Mouse (Mus musculus): Measurements from ENCODE around the gene Gm20696. TPM values are rescaled to one million over a fixed set of nuclear protein-coding genes. Genes with fewer than 3 reads are reported as not detected.

The Gm20696 gene
- polyA plus RNA-seq, 1 experiment from 2014 or later = 6.4 TPM

DNA sequence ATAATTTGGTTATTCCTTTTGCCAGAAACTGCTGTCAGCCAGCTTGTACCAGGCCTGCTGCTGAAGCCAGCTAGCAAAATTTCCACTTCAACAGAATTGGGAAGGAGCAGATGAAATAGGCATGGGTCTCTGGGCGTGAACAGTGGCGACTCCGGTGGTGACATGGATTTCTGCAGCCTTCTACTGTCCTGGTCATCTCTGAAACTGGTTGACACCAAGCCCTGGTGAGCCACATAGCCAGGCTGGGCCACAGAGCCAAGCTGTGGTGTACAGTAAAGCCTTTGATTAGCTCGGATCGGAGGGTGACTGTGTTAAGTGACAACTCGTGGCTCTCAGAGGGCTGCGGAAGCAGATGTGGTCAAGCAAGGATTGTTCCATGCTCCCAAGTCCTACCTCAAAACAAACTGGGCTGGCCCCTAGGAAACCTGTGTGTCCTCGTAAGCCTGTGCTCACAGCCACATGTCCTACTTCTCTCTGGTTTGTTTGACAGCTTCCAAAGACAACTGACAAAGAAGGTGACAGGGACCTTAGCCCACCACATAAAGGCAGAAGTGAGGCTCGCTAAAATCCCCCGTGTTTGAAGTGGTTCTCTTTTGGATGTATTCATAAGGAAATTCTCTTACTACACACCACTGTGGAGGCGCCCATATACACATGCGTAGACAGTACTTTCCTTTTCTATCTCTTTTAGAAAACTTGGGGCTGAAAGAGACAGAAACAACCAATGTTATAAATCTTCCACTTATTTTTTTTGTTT is 180.5 kb downstream of the Gm20696 start:
- peak; percentile 74 for DNase-seq (ENCODE audit: low spot score)

DNA sequence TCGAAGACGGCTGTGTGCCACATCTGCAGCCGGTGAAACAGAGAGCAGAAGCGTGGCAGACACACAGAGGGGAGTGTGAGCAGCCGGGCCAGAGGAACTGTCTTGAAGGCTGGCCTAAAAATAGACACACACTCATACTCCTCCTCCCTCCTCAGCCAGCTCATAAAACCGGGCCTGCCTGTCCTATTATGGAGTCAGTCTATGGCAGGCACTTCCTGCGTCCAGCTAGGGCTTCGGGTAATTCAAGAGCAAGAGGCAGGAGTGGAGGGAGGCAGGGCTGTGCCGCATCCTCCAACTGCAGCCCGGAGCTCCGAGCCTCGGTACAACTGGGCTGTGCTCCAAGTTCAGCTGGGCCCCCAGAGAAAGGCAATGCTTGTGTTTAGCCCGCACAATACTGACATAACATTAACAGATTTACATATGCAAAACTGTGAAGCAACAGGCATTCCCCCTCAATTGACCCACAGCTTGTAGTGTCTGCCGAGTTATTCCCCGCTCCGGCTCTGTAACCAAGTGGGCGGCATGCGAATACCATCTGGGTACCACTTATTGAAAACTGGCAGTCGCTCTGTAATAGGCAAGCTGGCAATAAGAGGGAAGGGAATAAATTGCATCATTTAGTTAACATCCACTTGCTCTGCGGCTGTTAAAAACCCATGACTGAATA is 181.2 kb downstream of the Gm20696 start:
- DNase-seq (ENCODE audit: low spot score) = peak; percentile 84

DNA sequence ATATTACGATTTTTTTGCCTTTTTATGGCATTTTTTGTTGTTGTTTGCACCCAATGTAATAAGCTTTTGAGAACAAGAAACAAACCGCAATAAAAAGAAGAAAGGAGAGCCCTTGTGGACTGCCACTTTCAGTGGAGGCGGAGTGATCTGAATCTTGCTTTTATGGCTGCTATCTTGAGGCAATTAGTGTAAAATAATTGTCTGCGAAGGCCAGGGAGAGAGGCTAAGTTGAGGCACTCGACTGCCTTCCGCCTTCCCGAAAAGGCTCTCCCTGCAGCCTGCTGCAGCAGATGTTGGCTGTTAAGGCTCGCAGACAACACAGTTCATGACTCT is 181.7 kb downstream of the Gm20696 start:
- DNase-seq (ENCODE audit: low spot score) = no peak

GRCm38 (mm10) chr6:99484197-99484725 is 182.3 kb downstream of the Gm20696 start:
- no peak for DNase-seq (ENCODE audit: low spot score)

- DNase-seq (ENCODE audit: low spot score) = no peak
Measured at GRCm38 (mm10) chr6:99483556-99483955, 183.0 kb downstream of the Gm20696 start.

- DNase-seq (ENCODE audit: low spot score) = no peak
Measured at GRCm38 (mm10) chr6:99481568-99481967, 185.0 kb downstream of the Gm20696 start.

GRCm38 (mm10) chr6:99478873-99479650 is 187.5 kb downstream of the Gm20696 start:
- no peak for DNase-seq (ENCODE audit: low spot score)

DNA sequence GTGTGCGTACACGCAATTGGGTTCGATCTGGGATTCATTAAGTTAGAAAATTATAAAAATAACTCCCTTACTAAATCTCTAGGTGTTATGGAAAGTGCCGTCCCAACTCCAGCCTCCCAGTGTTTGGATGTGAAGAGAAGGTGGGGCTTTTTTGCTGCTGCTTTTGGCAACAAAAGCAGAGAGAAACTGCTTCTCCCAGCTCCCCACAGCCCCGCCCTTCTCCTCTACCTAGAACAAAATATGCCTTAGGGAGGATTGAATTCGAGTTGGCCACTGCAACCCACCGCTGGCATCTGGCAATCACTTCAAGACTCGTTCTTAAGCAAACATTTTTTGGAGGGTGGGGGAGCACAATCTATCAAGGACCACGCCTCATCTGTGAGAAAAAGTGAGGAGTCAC is 191.6 kb downstream of the Gm20696 start:
- no peak for DNase-seq (ENCODE audit: low spot score)

GRCm38 (mm10) chr6:99470906-99471305 is 195.7 kb downstream of the Gm20696 start:
- DNase-seq (ENCODE audit: low spot score) = no peak

DNA sequence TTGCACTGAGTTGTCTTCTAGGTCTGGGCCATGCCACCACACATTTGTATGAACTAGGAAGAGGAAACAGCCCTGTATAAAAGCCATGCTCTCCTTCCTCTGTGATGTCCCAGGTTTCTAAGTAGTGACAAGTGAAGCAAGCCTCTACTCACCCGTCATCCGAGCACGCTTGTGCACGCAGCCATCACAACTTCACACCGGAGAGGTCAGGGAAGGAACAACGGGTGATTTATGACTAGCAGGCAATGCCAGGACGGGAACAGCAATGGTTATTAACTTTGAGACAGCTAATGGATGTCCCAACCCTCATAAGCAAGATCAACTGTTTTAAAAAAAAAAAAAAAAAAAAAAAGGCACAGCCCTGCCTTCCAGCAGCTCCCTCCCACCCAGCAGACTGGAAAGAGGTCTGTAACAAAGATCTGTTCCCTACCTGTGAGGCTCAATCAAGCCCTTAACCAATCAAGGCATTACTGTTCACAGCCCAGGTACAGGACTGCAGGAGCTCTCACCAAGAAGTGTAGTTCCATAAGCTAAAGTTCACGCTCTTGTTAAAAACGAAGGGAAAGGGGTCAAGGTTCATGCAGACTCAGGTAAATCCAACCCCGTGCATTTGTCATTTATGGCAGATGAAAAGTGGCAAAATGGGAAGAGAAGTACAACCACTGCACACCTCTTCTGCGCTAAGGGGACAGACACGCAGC is 197.3 kb downstream of the Gm20696 start:
- no peak for DNase-seq (ENCODE audit: low spot score)

- DNase-seq (ENCODE audit: low spot score) = no peak
Measured at GRCm38 (mm10) chr6:99467831-99468230, 198.8 kb downstream of the Gm20696 start.

DNA sequence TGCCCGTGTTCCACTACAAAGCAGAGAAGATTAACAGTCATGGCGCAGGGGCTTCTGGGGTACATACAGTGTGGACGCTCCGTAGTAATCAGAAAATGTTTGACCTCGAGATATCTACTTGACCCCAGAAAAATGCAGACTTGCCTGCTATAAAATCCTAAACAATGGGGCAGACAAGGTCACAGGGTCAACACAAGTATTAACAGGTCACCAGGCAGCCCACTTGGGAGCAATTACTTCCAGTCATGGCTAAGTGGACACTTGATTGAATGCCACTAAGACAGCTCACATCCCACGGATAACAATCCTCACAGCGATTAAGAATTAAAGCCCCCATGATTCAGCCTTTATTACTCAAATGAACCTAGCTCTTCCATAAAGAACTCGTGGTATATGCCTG is 199.5 kb downstream of the Gm20696 start:
- no peak for DNase-seq (ENCODE audit: low spot score)

- DNase-seq (ENCODE audit: low spot score) = no peak
Measured at GRCm38 (mm10) chr6:99466354-99466753, 200.2 kb downstream of the Gm20696 start.

GRCm38 (mm10) chr6:99464449-99464848 is 202.1 kb downstream of the Gm20696 start:
- peak; percentile 53 for DNase-seq (ENCODE audit: low spot score)

DNA sequence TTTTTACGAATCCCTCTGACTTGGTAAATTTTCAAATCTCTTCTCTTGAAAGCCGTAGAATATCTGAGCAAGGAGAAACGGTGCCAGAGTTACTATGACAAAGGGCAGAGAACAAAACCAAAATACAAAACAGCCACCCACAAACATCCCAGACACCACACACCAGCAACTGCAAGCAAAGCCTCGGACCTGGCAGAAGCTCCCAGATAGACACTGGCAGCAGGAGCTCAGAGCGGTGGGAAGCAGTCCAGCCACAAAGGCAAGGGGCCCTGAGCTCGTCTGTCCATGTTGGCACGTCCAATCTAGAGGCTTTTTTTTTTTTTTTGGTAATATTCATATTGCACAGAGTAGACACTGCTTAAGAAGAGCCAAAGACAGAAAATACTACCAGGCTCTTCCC is 202.7 kb downstream of the Gm20696 start:
- DNase-seq (ENCODE audit: low spot score) = no peak

DNA sequence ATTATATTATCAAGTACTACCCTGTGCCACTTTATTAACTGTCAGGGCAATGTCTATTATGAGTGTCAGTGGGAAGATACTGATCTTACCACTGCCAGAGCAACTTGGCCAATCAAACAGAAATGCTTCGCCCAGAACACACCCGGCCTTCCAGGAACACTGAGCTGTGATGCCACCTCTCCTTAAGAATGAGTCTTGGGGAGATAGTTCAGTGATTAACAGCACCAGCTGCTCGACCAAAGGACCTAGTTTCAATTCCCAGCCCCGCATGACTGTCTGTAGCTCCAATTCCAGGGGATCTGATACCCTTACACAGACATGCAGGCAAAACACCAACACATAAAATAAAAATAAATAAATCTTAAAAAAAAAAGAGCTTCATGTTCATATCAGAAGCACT is 207.8 kb downstream of the Gm20696 start:
- no peak for DNase-seq (ENCODE audit: low spot score)

- no peak for DNase-seq (ENCODE audit: low spot score)
Measured at GRCm38 (mm10) chr6:99453763-99454520, 212.7 kb downstream of the Gm20696 start.

DNA sequence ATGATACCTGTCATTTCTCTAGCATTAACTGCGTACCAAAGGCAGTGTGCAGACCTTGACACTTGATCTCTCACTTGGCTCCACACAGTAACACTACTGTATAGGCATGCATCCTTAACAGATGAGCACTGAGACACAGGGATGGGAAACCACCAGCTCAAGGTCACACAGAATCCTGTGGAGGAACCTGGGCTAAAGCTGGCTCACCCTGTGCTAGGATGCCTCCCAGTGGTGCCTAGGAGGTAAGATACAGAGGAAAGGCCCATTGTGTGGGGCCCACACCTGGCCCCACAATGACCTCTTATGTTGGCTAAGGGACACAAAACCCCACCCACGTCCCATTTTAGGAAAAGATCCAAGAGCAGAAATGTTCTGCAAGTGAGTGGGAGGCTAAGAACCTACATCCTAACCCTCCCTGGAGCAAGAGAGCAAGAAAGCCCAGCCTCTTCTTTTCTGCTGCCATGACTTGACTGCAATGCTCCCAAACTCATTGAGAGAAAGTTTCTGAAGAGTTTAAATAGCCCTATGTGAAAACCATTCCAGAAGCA is 213.9 kb downstream of the Gm20696 start:
- peak; percentile 67 for DNase-seq (ENCODE audit: low spot score)

- no peak for DNase-seq (ENCODE audit: low spot score)
Measured at GRCm38 (mm10) chr6:99451479-99451878, 215.1 kb downstream of the Gm20696 start.

DNA sequence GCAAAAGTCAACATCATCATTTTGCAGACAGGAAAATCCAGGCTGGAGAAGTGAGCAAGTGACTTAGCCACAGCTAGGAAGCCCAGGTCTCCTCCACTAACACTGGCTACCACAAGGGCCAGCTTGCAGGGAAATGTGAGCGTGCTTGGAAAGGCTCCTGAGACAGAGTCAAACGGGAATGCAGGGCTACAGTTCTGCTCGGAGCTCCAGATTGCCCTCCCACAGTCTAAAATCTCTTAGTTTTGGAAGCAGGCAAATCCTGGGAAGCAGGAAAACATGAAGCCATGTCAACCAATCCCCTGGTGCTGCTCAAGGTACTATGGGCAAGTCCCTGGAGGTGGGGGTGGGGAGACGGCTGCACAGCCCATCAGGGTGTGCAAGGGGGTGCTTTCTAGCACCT is 219.2 kb downstream of the Gm20696 start:
- DNase-seq (ENCODE audit: low spot score) = no peak
